Mouse (Mus musculus): ENCODE results near the gene Cops6. TPM values are rescaled to one million over a fixed set of nuclear protein-coding genes. Genes with fewer than 3 reads are reported as not detected.

The Cops6 gene
- polyA plus RNA-seq (2015; fragmentation: Nextera tagmentation; extraction: Ambion mirVana) = 180 TPM in 2 replicates

GRCm38 (mm10) chr5:138160842-138161665, at the start of gene Cops6:
Cops6 (plus strand) TSS chr5:138161071.
- ATAC-seq (ENCODE audit: low read depth) (peak; percentile 94), DNase-seq (peak; percentile 91)
- H3K4me2 ChIP-seq = peak within 1 kb of the TSS; percentile 83
- H3K4me1 ChIP-seq (replicated peaks) = peaks cover 37% of the 10 kb centered on the region
- H3K27ac ChIP-seq = peak within 1 kb of the TSS; percentile 73
- peak within 1 kb of the TSS; percentile 88 for H3K9ac ChIP-seq
- under 1% methylated on average over 42 of the region's 42 CpGs for WGBS (ENCODE audit: insufficient replicate concordance)
- H3K4me3 ChIP-seq (replicated peaks) = peak within 1 kb of the TSS; percentile 90
- H3K27me3 ChIP-seq = no peaks in the 10 kb centered on the region
- no peaks in the 10 kb centered on the region for H3K9me3 ChIP-seq (replicated peaks)
- H3K36me3 ChIP-seq = peaks cover 41% of the 10 kb centered on the region

DNA sequence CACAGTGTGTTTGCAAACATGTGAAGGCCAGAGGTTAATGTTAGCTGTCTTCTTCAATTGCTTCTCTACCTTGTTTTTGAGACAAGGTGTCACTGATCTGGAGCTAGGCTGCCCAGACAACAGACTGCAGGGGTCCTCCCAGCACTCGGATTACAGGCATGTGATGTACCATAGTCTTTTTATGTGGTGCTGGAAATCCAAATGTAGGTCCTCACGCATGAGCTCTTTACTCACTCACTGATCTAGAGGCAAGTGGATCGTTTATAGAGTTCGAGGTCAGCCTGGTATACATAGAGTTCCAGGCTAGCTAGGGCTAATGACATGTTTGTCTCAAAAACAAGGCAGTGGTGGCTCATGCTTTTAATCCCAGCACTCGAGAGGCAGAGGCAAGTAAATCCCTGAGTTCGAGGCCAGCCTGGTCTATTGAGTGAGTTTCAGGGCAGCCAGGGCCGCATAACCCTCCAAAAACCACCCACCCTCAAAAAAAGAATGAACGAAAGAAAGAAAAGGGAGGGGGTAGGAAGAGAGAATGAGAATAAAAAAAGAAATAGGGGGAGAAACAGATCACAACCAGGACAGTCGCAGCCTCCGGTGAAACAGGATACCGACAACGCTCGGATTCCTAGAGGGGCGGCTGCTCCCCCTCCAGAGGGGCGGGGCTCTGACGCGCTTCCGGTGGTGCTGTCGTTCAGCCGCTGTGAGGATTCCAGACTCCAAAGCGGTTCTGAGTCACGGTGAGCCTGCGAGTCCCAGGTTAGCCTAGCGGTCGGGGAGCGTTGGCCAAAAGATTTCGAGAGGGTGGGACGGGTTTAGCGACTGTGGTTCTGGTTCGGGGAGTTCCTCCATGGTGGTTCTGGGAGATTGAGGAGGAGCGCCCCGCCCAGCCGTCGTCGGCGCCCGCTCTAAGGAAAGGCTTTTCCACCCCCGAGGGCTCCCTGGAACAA, 44.3 kb upstream of the Cops6 start, which contains the start of gene Zscan21:
Gene Zscan21 (plus strand): TSS at position 649 of the 944 bp plus-strand sequence.
- no peaks in the 10 kb centered on the region for H3K9me3 ChIP-seq (replicated peaks)
- peak; percentile 96 for ATAC-seq (ENCODE audit: low read depth)
- no peaks in the 10 kb centered on the region for H3K27me3 ChIP-seq
- H3K4me3 ChIP-seq (replicated peaks) = peak within 1 kb of the TSS; percentile 70
- H3K9ac ChIP-seq = peak within 1 kb of the TSS; percentile 77
- H3K4me1 ChIP-seq (replicated peaks) = peaks cover 37% of the 10 kb centered on the region
- H3K27ac ChIP-seq = peak within 1 kb of the TSS; percentile 91
- peaks cover 10% of the 10 kb centered on the region; the same call in 1 of the 2 replicates for H3K36me3 ChIP-seq
- peak within 1 kb of the TSS; percentile 78 for H3K4me2 ChIP-seq
- 6% methylated on average over 38 of the region's 38 CpGs for WGBS (ENCODE audit: insufficient replicate concordance)
- DNase-seq = peak; percentile 84

GRCm38 (mm10) chr5:138117199-138118015, 43.5 kb upstream of the Cops6 start:
- DNase-seq = no peak
- WGBS (ENCODE audit: insufficient replicate concordance) = 8% methylated on average over 16 of the region's 16 CpGs
- peak overlapping the region; percentile 91 for H3K27ac ChIP-seq
- H3K9me3 ChIP-seq (replicated peaks) = no peaks in the 10 kb centered on the region
- peak overlapping the region; percentile 78 for H3K4me2 ChIP-seq
- peaks cover 13% of the 10 kb centered on the region; the same call in 1 of the 2 replicates for H3K36me3 ChIP-seq
- no peaks in the 10 kb centered on the region for H3K27me3 ChIP-seq
- peak overlapping the region; percentile 77 for H3K9ac ChIP-seq
- peak overlapping the region; percentile 70 for H3K4me3 ChIP-seq (replicated peaks)
- H3K4me1 ChIP-seq (replicated peaks) = peaks cover 37% of the 10 kb centered on the region
- ATAC-seq (ENCODE audit: low read depth) = peak; percentile 28; the same call in 1 of the 2 replicates

DNA sequence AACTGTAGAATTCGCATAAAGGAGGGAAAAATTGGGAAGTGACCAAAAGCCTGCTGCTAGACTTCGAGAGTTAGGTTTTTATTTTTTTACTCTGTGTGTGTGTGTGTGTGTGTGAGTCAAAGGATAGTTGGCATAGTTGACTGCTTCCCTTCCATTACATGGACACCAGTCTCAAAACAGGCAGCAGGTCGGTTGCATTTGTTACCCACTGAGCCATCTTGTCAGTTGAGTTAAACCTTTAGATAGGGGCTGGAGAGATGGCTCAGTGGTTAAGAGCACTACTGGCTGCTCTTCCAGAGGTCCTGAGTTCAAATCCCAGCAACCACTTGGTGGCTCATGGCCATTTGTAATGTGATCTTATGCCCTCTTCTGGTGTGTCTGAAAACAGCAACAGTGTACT, 42.8 kb upstream of the Cops6 start:
- H3K4me1 ChIP-seq (replicated peaks) = peaks cover 40% of the 10 kb centered on the region
- H3K36me3 ChIP-seq = peaks cover 15% of the 10 kb centered on the region
- DNase-seq = no peak
- H3K4me2 ChIP-seq = peak overlapping the region; percentile 78
- H3K9me3 ChIP-seq (replicated peaks) = no peaks in the 10 kb centered on the region
- ATAC-seq (ENCODE audit: low read depth) = no peak
- WGBS (ENCODE audit: insufficient replicate concordance) = 62% methylated on average over 3 of the region's 3 CpGs
- H3K9ac ChIP-seq = peak overlapping the region; percentile 77
- peak overlapping the region; percentile 70 for H3K4me3 ChIP-seq (replicated peaks)
- H3K27me3 ChIP-seq = no peaks in the 10 kb centered on the region
- peak overlapping the region; percentile 91 for H3K27ac ChIP-seq

DNA sequence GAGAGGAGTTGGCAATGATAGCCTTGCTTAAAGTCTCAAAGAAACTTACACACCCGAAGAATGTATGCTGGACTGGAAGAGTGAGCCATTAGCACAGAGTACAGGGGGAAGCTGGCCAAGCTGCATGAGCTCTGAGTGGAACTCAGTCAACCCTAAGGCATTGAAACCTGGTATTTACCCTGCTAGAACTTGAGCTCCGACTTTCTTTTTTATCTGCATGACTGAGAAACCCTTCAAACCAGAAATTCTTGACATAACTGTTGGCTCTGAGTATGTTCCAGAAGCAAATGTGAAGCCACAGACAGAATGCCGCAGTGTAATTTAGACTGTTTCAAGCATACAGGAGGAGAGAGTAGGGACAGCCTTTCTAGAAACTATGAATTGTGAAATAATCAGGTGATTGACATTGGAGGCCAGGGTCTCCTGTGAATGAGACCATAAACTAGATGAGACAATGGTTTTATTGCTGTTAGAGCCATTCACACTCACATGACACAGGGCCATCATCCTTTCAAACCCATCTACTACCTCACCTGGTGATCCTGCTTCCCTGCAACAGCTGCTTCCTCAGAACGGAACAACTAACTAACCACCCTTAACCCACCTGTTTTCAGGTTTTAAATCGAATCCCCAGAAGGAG, 28.3 kb upstream of the Cops6 start:
- Histone ChIP-seq H3K4me1 (replicated peaks) (peaks cover 13% of the 10 kb centered on the region), H3K4me3 (replicated peaks) (no peak overlapping the region), H3K9ac (no peak overlapping the region), H3K9me3 (replicated peaks) (no peaks in the 10 kb centered on the region), H3K27ac (no peak overlapping the region), H3K27me3 (no peaks in the 10 kb centered on the region), H3K36me3 (peaks cover 71% of the 10 kb centered on the region), H3K4me2 (no peak overlapping the region)
- no peak for DNase-seq
- ATAC-seq (ENCODE audit: low read depth) = no peak
- 87% methylated on average over 5 of the region's 5 CpGs for WGBS (ENCODE audit: insufficient replicate concordance)

DNA sequence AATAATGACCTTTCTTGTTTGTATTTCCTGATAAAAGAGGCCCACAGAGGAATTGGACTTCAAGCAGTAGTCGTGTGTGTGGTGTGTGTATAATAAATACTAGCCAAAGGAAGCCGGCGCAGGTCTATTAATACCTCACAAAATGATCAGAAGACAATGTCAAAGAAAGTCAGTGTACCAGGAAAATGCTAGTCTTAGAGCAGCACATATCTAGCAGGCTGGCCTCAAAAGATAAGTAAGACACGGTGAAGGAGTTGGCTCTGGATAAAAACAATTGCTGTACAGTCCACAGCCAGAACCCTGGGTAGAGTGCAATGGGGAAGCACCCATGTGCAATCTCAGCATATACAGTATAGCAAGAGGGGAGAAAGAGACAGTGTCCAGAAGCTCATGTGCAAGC, 23.6 kb upstream of the Cops6 start:
- Histone ChIP-seq H3K27me3 (no peaks in the 10 kb centered on the region), H3K4me3 (replicated peaks) (no peak overlapping the region), H3K4me2 (0 out of 2 replicates have a peak overlapping the region, but pooled peaks have one; percentile 24), H3K4me1 (replicated peaks) (peaks cover 21% of the 10 kb centered on the region), H3K9me3 (replicated peaks) (no peaks in the 10 kb centered on the region), H3K9ac (0 out of 2 replicates have a peak overlapping the region, but pooled peaks have one; percentile 0), H3K27ac (no peak overlapping the region; the same call in 1 of the 2 replicates), H3K36me3 (peaks cover 35% of the 10 kb centered on the region)
- peak; percentile 28 for DNase-seq
- WGBS (ENCODE audit: insufficient replicate concordance) = 18% methylated on average over 4 of the region's 4 CpGs
- peak; percentile 86 for ATAC-seq (ENCODE audit: low read depth)

DNA sequence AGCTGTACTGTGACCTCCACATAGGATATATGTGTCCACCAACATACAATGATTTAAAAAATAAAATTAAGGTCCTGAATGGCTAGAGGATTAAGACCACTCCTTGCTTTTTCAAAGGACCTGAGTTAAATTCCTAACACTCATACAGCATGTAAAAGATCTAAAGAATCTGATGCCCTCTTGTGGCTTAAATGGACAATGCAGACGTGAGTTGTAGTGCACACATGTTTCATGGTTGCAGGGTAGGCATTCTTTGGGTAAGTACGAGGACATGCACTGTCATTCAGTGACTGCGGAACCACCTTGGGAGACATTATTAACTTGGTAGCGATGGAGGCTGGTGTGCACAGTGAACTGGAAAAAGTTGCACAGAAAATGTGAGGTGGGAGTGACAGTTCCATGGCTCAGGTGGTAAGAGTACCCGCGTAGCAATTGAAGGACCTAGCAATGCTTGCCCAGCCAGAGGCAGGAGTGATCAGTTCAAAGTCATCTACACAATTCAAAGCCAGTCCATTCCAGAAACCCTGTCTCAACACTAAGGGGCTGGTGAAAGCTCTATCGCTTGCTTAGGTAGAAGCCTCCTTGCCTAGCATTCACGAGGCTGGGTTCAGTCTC, 22.8 kb upstream of the Cops6 start:
- Histone ChIP-seq H3K4me2 (no peak overlapping the region), H3K27ac (no peak overlapping the region), H3K36me3 (peaks cover 27% of the 10 kb centered on the region), H3K4me1 (replicated peaks) (peaks cover 21% of the 10 kb centered on the region), H3K4me3 (replicated peaks) (no peak overlapping the region), H3K27me3 (no peaks in the 10 kb centered on the region), H3K9me3 (replicated peaks) (no peaks in the 10 kb centered on the region), H3K9ac (no peak overlapping the region)
- peak; percentile 52; the same call in 1 of the 2 replicates for ATAC-seq (ENCODE audit: low read depth)
- peak; percentile 31 for DNase-seq
- 50% methylated on average over 8 of the region's 8 CpGs for WGBS (ENCODE audit: insufficient replicate concordance)

- DNase-seq (no peak), ATAC-seq (ENCODE audit: low read depth) (no peak)
- H3K4me2 ChIP-seq = no peak overlapping the region
- H3K9me3 ChIP-seq (replicated peaks) = no peaks in the 10 kb centered on the region
- H3K27ac ChIP-seq = no peak overlapping the region
- H3K4me3 ChIP-seq (replicated peaks) = no peak overlapping the region
- H3K36me3 ChIP-seq = peaks cover 23% of the 10 kb centered on the region
- H3K9ac ChIP-seq = no peak overlapping the region
- peaks cover 21% of the 10 kb centered on the region for H3K4me1 ChIP-seq (replicated peaks)
- no peaks in the 10 kb centered on the region for H3K27me3 ChIP-seq
- 24% methylated on average over 4 of the region's 4 CpGs for WGBS (ENCODE audit: insufficient replicate concordance)
Measured at GRCm38 (mm10) chr5:138138585-138138984, 22.3 kb upstream of the Cops6 start.

DNA sequence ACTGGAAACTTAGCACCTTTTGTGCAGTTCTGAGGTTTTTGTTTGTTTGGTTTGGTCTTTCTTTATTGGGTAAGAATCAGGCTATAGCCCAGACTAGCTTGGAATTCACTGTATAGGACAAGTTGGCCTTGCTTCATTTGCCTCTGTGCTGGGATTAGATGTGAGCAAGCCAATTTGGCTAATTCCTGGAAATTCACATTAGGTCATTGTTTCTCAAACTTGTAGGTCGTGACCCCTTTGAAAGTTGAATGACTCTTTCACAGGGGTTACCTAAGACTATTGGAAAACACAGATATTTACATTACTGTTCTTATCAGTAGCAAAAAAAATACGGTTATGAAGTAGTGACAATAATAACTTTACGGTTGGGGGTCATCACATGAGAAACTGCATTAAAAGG, 6.5 kb upstream of the Cops6 start:
- 58% methylated on average over 3 of the region's 3 CpGs for WGBS (ENCODE audit: insufficient replicate concordance)
- no peaks in the 10 kb centered on the region for H3K9me3 ChIP-seq (replicated peaks)
- H3K9ac ChIP-seq = peak overlapping the region; percentile 87
- H3K4me1 ChIP-seq (replicated peaks) = peaks cover 18% of the 10 kb centered on the region
- no peak for ATAC-seq (ENCODE audit: low read depth)
- H3K27ac ChIP-seq = no peak overlapping the region
- H3K36me3 ChIP-seq = peaks cover 25% of the 10 kb centered on the region
- no peak for DNase-seq
- peak overlapping the region; percentile 83 for H3K4me2 ChIP-seq
- peak overlapping the region; percentile 87 for H3K4me3 ChIP-seq (replicated peaks)
- no peaks in the 10 kb centered on the region for H3K27me3 ChIP-seq

All from liver, embryonic 13.5 days (tissue).